In genomic region chr8:48181000-48181399, GRCm38 (mm10) we compare ENCODE assay signal across 16 mouse cellular contexts.
"Had no signal": no experiment of that assay in that cellular context is flagged by ENCODE, and none has a peak within 500 bp of the region (broad histone marks: within the 10 kb centered on the region; RNA-seq: fewer than 3 reads in every experiment).

No protein-coding gene starts in this region.

- H3K9me3 ChIP-seq: lung, embryonic 15.5 days; stomach, embryonic 15.5 days had no signal

- H3K27me3 ChIP-seq: lung, embryonic 15.5 days; megakaryocyte, embryonic 14.5 days; neural tube, embryonic 12.5 days; stomach, embryonic 15.5 days had no signal

- H3K27ac ChIP-seq: liver, embryonic 14.5 days; lung, embryonic 15.5 days; macrophage; neural tube, embryonic 12.5 days; stomach, embryonic 15.5 days; stomach, postnatal 0 days had no signal

- H3K36me3 ChIP-seq: lung, embryonic 15.5 days; neural tube, embryonic 12.5 days; stomach, embryonic 15.5 days had no signal

- H3K4me1 ChIP-seq: lung, embryonic 15.5 days; megakaryocyte, embryonic 14.5 days; stomach, embryonic 15.5 days had no signal

- ATAC-seq: lung, postnatal 0 days had no signal

- H3K4me3 ChIP-seq: lung, embryonic 15.5 days; megakaryocyte, embryonic 14.5 days; neural tube, embryonic 12.5 days; stomach, embryonic 15.5 days had no signal

- H3K4me2 ChIP-seq: lung, embryonic 15.5 days; midbrain, embryonic 11.5 days; neural tube, embryonic 12.5 days; stomach, embryonic 15.5 days had no signal

- DNase-seq: lung, adult 2 months; lung, postnatal 14 days; lung, postnatal 36 days; right cerebral cortex, postnatal 14 days; thymus, adult 2 months; thymus, postnatal 14 days; thymus, postnatal 36 days had no signal

- H3K9ac ChIP-seq: liver, embryonic 14.5 days; lung, embryonic 15.5 days; neural tube, embryonic 12.5 days; stomach, embryonic 15.5 days had no signal
